Mouse (Mus musculus): ENCODE results near the gene Chd2.

GRCm38 (mm10) chr7:73581836-73582375 is 40.3 kb upstream of the Chd2 start:
- no peak for TF ChIP-seq POLR2A (IDR thresholded peaks at IDR 0.05; ENCODE audit: extremely low read depth, insufficient read depth, low read length)
- no peak for TF ChIP-seq CTCF (IDR thresholded peaks at IDR 0.05; ENCODE audit: low read depth, low read length)

Measured in liver, adult 2 months (tissue).